In genomic region chr10:95213311-95213710, GRCm38 (mm10) we compare ENCODE assay signal across 22 mouse cellular contexts.
DNase-seq lines count a peak whose midpoint lies in the region; ATAC-seq and TF ChIP-seq lines count a peak whose summit lies in the region.
"Had no signal": no experiment of that assay in that cellular context is flagged by ENCODE, and none has a peak within 500 bp of the region (broad histone marks: within the 10 kb centered on the region; RNA-seq: fewer than 3 reads in every experiment).

No protein-coding gene starts in this region.

- no peak for DNase-seq in heart, postnatal 25 days (ENCODE audit: low spot score)
- no peak for DNase-seq in kidney, postnatal 0 days (ENCODE audit: low spot score)
- DNase-seq in kidney, postnatal 10 days, result no peak
- DNase-seq in CH12.LX (ENCODE audit: extremely low read depth), result peak; percentile 50
- DNase-seq in thymus, adult 18-20 months, result no peak
- DNase-seq: adrenal gland, adult 8-10 months; adrenal gland, postnatal 36 days; cerebellum, adult 2 months; cerebellum, postnatal 10 days; embryo, embryonic 11 days; gastrocnemius, postnatal 10 days; heart, postnatal 14 days; kidney, adult 8-10 months had no signal

- no peak overlapping the region for H3K27ac ChIP-seq in heart, embryonic 11.5 days (ENCODE audit: low read depth, low read length)
- H3K27ac ChIP-seq in kidney, postnatal 0 days, result no peak overlapping the region
- H3K27ac ChIP-seq in CH12.LX (ENCODE audit: insufficient read depth, low read depth), result no peak overlapping the region
- H3K27ac ChIP-seq: embryonic facial prominence, embryonic 15.5 days; forebrain, embryonic 10.5 days; hindbrain, embryonic 10.5 days; hindbrain, embryonic 14.5 days had no signal

- no peak overlapping the region for H3K4me3 ChIP-seq in heart, embryonic 11.5 days (ENCODE audit: low read depth, low read length)
- H3K4me3 ChIP-seq in kidney, postnatal 0 days (replicated peaks; ENCODE audit: low read depth, low read length), result no peak overlapping the region
- no peak overlapping the region for H3K4me3 ChIP-seq in CH12.LX (replicated peaks in 1 of 3; ENCODE audit: low read depth in 2 of 3, low read length in 2 of 3, poor library complexity in 1 of 3)
- H3K4me3 ChIP-seq: embryonic facial prominence, embryonic 15.5 days; erythroblast, embryonic 14.5 days; forebrain, embryonic 10.5 days; hindbrain, embryonic 10.5 days had no signal

- peaks cover 15% of the 10 kb centered on the region for H3K4me1 ChIP-seq in heart, embryonic 11.5 days (ENCODE audit: control insufficient read depth, insufficient read depth, low read length)
- no peaks in the 10 kb centered on the region for H3K4me1 ChIP-seq in kidney, postnatal 0 days (replicated peaks; ENCODE audit: insufficient read depth, low read length)
- H3K4me1 ChIP-seq in CH12.LX (ENCODE audit: control insufficient read depth in 1 of 2, insufficient read depth in 2 of 2), result peaks cover 13 to 41% of the 10 kb centered on the region in 2 experiments
- H3K4me1 ChIP-seq: hindbrain, embryonic 10.5 days had no signal

- intact Hi-C loops in heart, postnatal 25 days (cut with DNase I), result no loop called here

- no peaks in the 10 kb centered on the region for H3K79me2 ChIP-seq in CH12.LX (replicated peaks; ENCODE audit: control insufficient read depth, extremely low read depth, insufficient read depth, poor library complexity, severe bottlenecking)

- TF ChIP-seq EP300 in CH12.LX (IDR thresholded peaks at IDR 0.05; ENCODE audit: low read length), result no peak

- no peaks in the 10 kb centered on the region for H3K9me3 ChIP-seq in heart, embryonic 11.5 days (replicated peaks; ENCODE audit: control insufficient read depth, low read length)
- H3K9me3 ChIP-seq in kidney, postnatal 0 days (replicated peaks; ENCODE audit: low read length), result no peaks in the 10 kb centered on the region
- no peaks in the 10 kb centered on the region for H3K9me3 ChIP-seq in CH12.LX (replicated peaks; ENCODE audit: low read length)
- H3K9me3 ChIP-seq: embryonic facial prominence, embryonic 15.5 days; forebrain, embryonic 10.5 days; hindbrain, embryonic 10.5 days had no signal

- H3K9ac ChIP-seq in heart, embryonic 11.5 days (ENCODE audit: low read depth, low read length), result peak overlapping the region; percentile 46; the same call in 1 of the 2 replicates
- no peak overlapping the region for H3K9ac ChIP-seq in kidney, postnatal 0 days (ENCODE audit: low read depth, low read length)
- H3K9ac ChIP-seq in CH12.LX (ENCODE audit: insufficient read depth, low read depth), result 0 out of 2 replicates have a peak overlapping the region, but pooled peaks have one; percentile 10
- H3K9ac ChIP-seq: embryonic facial prominence, embryonic 15.5 days; hindbrain, embryonic 14.5 days had no signal

- TF ChIP-seq RAD21 in CH12.LX (IDR thresholded peaks at IDR 0.05; ENCODE audit: low read depth, low read length), result no peak

- no peak for ATAC-seq in heart, embryonic 11.5 days (replicated peaks; ENCODE audit: insufficient number of reproducible peaks, low FRiP score, low TSS enrichment)
- ATAC-seq in kidney, postnatal 0 days (replicated peaks; ENCODE audit: low FRiP score, low read depth), result peak; percentile 36; the same call in 1 of the 2 replicates
- peak; percentile 64 for ATAC-seq in inflammation-experienced regulatory T-cells, adult 6 months
- ATAC-seq: forebrain, embryonic 14.5 days; intestine, postnatal 0 days had no signal

- no peak for TF ChIP-seq CTCF in kidney, postnatal 0 days (IDR thresholded peaks at IDR 0.05; ENCODE audit: low read depth)
- no peak for TF ChIP-seq CTCF in CH12.LX (conservative IDR thresholded peaks at IDR 0.05 in 1 of 2, IDR thresholded peaks at IDR 0.05 in 1 of 2; ENCODE audit: low read depth in 2 of 2, low read length in 2 of 2)

- dilution Hi-C loops in CH12.LX (cut with MboI; ENCODE audit: extremely low pct_ligation_motif_present, extremely low pct_unique_long_range_greater_than_20kb, low sequenced_read_pairs), result no loop called here

- peak overlapping the region; percentile 43 for H3K4me2 ChIP-seq in heart, embryonic 11.5 days
- no peak overlapping the region for H3K4me2 ChIP-seq in kidney, postnatal 0 days (ENCODE audit: low read length)
- H3K4me2 ChIP-seq in CH12.LX (ENCODE audit: insufficient read depth, low read depth, poor library complexity, severe bottlenecking), result no peak overlapping the region
- H3K4me2 ChIP-seq: embryonic facial prominence, embryonic 15.5 days; hindbrain, embryonic 14.5 days had no signal

- no peak for TF ChIP-seq POLR2A in CH12.LX (IDR thresholded peaks at IDR 0.05; ENCODE audit: low read depth, low read length)

- in situ Hi-C loops in CH12.LX (cut with MboI; ENCODE audit: low pct_ligation_motif_present, low pct_unique_long_range_greater_than_20kb, low sequenced_read_pairs), result no loop called here

- 54% methylated on average over 8 of the region's 8 CpGs for WGBS in heart, embryonic 11.5 days (ENCODE audit: insufficient replicate concordance)
- WGBS in kidney, postnatal 0 days, result 56% methylated on average over 8 of the region's 8 CpGs

- peaks cover 7% of the 10 kb centered on the region for H3K27me3 ChIP-seq in heart, embryonic 11.5 days (ENCODE audit: control insufficient read depth, insufficient read depth, low read length)
- no peaks in the 10 kb centered on the region for H3K27me3 ChIP-seq in kidney, postnatal 0 days (ENCODE audit: insufficient read depth, low read length)
- no peaks in the 10 kb centered on the region for H3K27me3 ChIP-seq in CH12.LX (replicated peaks)
- H3K27me3 ChIP-seq: embryonic facial prominence, embryonic 15.5 days had no signal

- H3K36me3 ChIP-seq in heart, embryonic 11.5 days (ENCODE audit: control insufficient read depth, insufficient read depth, low read length), result no peaks in the 10 kb centered on the region
- H3K36me3 ChIP-seq in kidney, postnatal 0 days (ENCODE audit: insufficient read depth, low read length), result no peaks in the 10 kb centered on the region
- H3K36me3 ChIP-seq in CH12.LX (replicated peaks in 1 of 2; ENCODE audit: control insufficient read depth in 1 of 2, insufficient read depth in 1 of 2, low read length in 1 of 2), result no peaks in the 10 kb centered on the region
- H3K36me3 ChIP-seq: embryonic facial prominence, embryonic 15.5 days; forebrain, embryonic 10.5 days; hindbrain, embryonic 10.5 days had no signal

TF ChIP-seq in CH12.LX, 34 proteins besides CTCF, POLR2A, EP300 and RAD21:
- TF ChIP-seq BHLHE40 (IDR thresholded peaks at IDR 0.05; ENCODE audit: low read depth, low read length) (peak; percentile 80), JUND (conservative IDR thresholded peaks at IDR 0.05; ENCODE audit: low read depth, low read length) (no peak), NELFE (IDR thresholded peaks at IDR 0.05; ENCODE audit: low read depth, low read length) (no peak), MAX (IDR thresholded peaks at IDR 0.05; ENCODE audit: low read length) (no peak), POLR2AphosphoS2 (IDR thresholded peaks at IDR 0.05; ENCODE audit: low read depth, low read length) (no peak), ETS1 (conservative IDR thresholded peaks at IDR 0.05; ENCODE audit: low read depth, low read length) (peak; percentile 68)
